Mouse (Mus musculus) cortical plate, adult 2 months (tissue): ENCODE results near the gene Gp5. TPM values are rescaled to one million over a fixed set of nuclear protein-coding genes. Genes with fewer than 3 reads are reported as not detected.

Experiments used
- H3K27ac ChIP-seq: fragments of 200-500 bp; 2 replicates; pipeline ENCODE4 v1.5.1; 2012; ENCODE audit warnings: low read length, control low read depth, inconsistent platforms; ENCODE audit not compliant: insufficient read depth
- H3K4me1 ChIP-seq: fragments of 200-500 bp; 2 replicates; pipeline ENCODE4 v1.6.1; 2011; ENCODE audit warnings: low read length; ENCODE audit not compliant: control insufficient read depth, insufficient read depth
- H3K4me3 ChIP-seq: fragments of 200-500 bp; 2 replicates; pipeline ENCODE4 v1.5.1; 2011; ENCODE audit warnings: mild to moderate bottlenecking, low read length, control low read depth; ENCODE audit not compliant: insufficient read depth
- CTCF ChIP-seq: fragments of 200-500 bp; IDR thresholded peaks from 2 replicates; pipeline ENCODE4 v1.5.1; 2011; ENCODE audit warnings: mild to moderate bottlenecking, control low read depth, low read length; ENCODE audit not compliant: insufficient read depth; ENCODE audit errors: extremely low read depth
- POLR2A ChIP-seq: fragments of 200-500 bp; IDR thresholded peaks from 2 replicates; pipeline ENCODE4 v1.6.1; 2011; ENCODE audit warnings: mild to moderate bottlenecking, low read length, control low read depth; ENCODE audit not compliant: insufficient read depth; ENCODE audit errors: extremely low read depth
- polyA plus RNA-seq: library from polyadenylated mRNA; depleted of rRNA; stranded (reverse); fragments of >200 nt; gene quantifications from 2 replicates; pipeline ENCODE4 v1.2.3, GENCODE M21; 2012

Gene Gp5
- polyA plus RNA-seq, 1 experiment: 0.84 TPM

GRCm38 (mm10) chr16:30282844-30283495 lies 27.6 kb downstream of the Gp5 start, which contains the start of gene Lrrc15:
Gene Lrrc15 (minus strand): TSS chr16:30283256.
- Histone ChIP-seq H3K27ac (no peak within 1 kb of the TSS), H3K4me3 (no peak within 1 kb of the TSS), H3K4me1 (no peaks in the 10 kb centered on the region; the same call in 1 of the 2 replicates)
- no peak for TF ChIP-seq POLR2A
- TF ChIP-seq CTCF: no peak

- no peak overlapping the region for H3K4me3 ChIP-seq
- no peak for TF ChIP-seq POLR2A
- TF ChIP-seq CTCF: no peak
- no peak overlapping the region for H3K27ac ChIP-seq
- no peaks in the 10 kb centered on the region; the same call in 1 of the 2 replicates for H3K4me1 ChIP-seq
Measured at GRCm38 (mm10) chr16:30280676-30281297, 29.8 kb downstream of the Gp5 start.

- no peak for TF ChIP-seq POLR2A
- no peak for TF ChIP-seq CTCF
- H3K4me3 ChIP-seq: no peak overlapping the region
- H3K4me1 ChIP-seq: no peaks in the 10 kb centered on the region; the same call in 1 of the 2 replicates
- H3K27ac ChIP-seq: no peak overlapping the region
Measured at GRCm38 (mm10) chr16:30278406-30278805, 32.2 kb downstream of the Gp5 start.

DNA sequence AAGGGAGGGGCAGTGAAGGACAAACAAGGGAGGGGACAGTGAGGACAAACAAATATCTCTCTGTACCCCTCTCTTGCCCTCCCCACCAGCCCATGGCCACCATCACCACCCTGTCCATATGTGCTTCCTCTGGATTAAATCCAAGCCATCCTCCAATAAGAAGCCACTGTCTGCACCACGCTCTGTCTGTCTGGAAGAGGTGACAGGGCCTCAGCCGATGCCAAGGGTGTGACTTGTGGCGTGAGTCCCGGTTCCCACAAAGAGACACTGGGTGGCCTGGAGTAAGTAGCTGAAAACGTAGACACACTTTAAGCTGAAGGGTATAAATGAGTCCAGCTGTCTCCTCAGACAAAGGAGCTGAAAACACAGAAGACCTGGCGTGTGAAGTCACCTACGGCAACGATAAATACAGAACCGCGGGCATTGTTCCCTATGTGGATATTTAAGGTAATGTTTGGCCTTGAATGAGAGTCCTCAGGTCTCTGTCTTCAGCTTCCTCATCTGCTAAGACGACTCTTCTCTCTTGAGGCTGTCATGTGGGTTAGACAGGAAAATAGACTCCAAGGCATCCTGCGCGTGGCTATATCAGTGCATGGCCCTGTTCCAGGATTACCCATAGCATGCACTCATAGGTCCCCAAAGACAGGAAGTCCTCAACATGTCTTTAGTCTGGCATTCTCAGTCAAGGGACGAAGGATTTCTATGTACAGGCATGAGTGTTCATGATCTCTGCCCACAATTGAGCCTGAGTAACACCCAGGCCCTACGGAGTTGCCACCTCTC lies 34.8 kb downstream of the Gp5 start:
- H3K27ac ChIP-seq: no peak overlapping the region
- H3K4me1 ChIP-seq: peaks cover 6% of the 10 kb centered on the region
- no peak for TF ChIP-seq CTCF
- no peak for TF ChIP-seq POLR2A
- no peak overlapping the region for H3K4me3 ChIP-seq

- Histone ChIP-seq H3K4me1 (peaks cover 6% of the 10 kb centered on the region), H3K4me3 (no peak overlapping the region), H3K27ac (no peak overlapping the region)
- no peak for TF ChIP-seq POLR2A
- TF ChIP-seq CTCF: no peak
Measured at GRCm38 (mm10) chr16:30273065-30273464, 37.5 kb downstream of the Gp5 start.

DNA sequence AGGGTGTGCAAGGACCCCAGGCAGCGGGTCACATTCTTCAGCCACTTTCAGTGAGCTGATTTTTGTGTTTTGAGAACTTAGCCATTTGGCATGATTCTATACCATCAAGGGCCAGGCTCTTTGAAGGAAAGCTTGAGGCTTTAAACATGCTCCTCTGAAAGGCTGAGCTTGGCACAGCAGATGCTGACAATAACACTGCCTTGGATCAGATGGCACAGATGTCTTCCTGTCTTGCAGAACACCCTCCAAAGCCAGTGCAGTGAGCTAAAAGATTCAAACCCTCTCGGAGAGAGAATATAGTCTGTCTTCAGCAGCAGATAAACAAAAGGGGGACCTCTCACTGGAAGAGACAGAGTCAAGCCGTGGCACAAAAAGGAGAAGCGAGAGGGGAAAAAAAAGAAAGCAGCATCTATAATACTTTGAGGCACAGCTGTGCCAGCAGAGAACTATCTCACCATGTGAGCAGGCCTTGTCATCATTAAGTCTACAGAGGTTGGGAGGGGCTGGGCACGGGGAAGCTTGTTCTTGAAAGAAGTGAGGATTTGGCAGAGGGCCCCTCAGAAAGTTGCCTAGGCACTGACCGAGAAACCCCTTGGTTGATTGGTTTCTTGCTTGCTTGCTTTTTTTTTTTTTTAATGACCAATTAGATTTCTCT lies 38.5 kb downstream of the Gp5 start:
- Histone ChIP-seq H3K27ac (no peak overlapping the region), H3K4me1 (peaks cover 6% of the 10 kb centered on the region), H3K4me3 (no peak overlapping the region)
- no peak for TF ChIP-seq POLR2A
- no peak for TF ChIP-seq CTCF

GRCm38 (mm10) chr16:30271223-30271761 lies 39.3 kb downstream of the Gp5 start:
- Histone ChIP-seq H3K27ac (no peak overlapping the region), H3K4me3 (no peak overlapping the region), H3K4me1 (peaks cover 6% of the 10 kb centered on the region)
- TF ChIP-seq CTCF (no peak), POLR2A (no peak)

- Histone ChIP-seq H3K4me3 (no peak within 1 kb of the TSS), H3K27ac (no peak within 1 kb of the TSS), H3K4me1 (no peaks in the 10 kb centered on the region; the same call in 1 of the 2 replicates)
- TF ChIP-seq CTCF: no peak
- TF ChIP-seq POLR2A: no peak
Measured at GRCm38 (mm10) chr16:30267359-30267758, 43.2 kb downstream of the Gp5 start, which contains the start of gene Cpn2. Gene Cpn2 (minus strand): TSS chr16:30267499.

DNA sequence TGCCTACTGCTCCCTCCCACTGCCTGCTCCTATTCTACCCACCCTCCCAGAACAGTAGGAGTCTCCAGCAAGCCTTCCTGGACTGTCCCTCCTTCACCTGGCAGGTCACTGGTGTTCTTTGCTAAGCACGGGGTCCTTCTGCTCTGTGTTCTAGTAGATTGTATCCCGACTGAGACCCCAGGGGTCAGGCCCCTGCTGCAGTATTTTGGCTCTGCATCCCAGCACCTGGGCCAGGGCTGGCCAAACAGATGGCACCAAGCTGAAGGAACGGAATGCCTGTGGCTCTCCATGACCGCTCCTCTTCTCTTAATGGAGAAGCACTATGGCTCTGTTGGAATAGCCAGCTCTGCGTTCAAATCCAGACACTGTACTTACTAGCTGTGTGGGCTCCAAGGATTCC lies 44.0 kb downstream of the Gp5 start:
- TF ChIP-seq CTCF (no peak), POLR2A (no peak)
- H3K27ac ChIP-seq: no peak overlapping the region
- no peak overlapping the region for H3K4me3 ChIP-seq
- no peaks in the 10 kb centered on the region for H3K4me1 ChIP-seq
